Mouse (Mus musculus) lung, adult 2 months (tissue): ENCODE measurements around the gene Tmem189.

Experiments used
- CTCF ChIP-seq: fragments of 200-500 bp; IDR thresholded peaks from 2 replicates; pipeline ENCODE4 v1.5.1; 2011; ENCODE audit warnings: mild to moderate bottlenecking, low read length, control low read depth; ENCODE audit not compliant: insufficient read depth
- POLR2A ChIP-seq: fragments of 200-500 bp; IDR thresholded peaks from 2 replicates; pipeline ENCODE4 v1.6.1; 2011; ENCODE audit warnings: low read depth, mild to moderate bottlenecking, control low read depth, low read length, borderline replicate concordance; ENCODE audit errors: extremely low read depth

DNA sequence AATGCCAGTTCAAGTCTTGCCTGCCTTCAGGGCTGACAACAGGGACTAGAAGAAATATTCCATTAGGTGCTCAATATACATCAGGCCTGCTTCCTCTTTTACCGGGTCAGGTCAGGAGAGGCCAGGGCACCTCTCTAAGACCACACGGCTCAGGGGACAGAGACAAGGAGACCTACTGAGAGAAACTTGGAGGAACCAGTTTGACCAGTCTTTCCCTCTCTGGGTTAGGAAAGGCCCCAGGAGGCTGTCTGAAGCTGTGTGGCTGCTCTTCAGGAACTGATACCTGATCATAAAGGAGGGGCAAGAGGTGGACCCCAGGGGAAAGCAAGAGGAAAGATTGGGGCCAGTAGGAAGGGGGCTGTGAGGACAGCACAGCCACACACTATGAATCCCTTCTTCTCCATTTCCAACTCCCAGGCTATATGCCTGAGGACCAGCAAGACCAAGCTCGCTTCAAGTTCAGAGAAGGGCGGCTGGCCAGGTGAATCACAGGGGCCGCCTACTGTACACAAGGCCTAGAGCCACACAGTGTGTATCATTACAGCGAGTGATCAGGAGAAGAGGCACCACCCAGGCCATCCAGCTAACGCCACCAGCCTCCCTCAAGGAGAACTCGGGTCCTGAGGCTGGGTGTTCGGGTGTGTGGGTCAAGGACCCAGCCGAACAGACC, 30.3 kb downstream of the Tmem189 start:
- TF ChIP-seq CTCF (no peak), POLR2A (no peak)
